Mouse (Mus musculus) hindbrain, embryonic 14.5 days (tissue): ENCODE data around the gene Lingo3. TPM values are rescaled to one million over a fixed set of nuclear protein-coding genes. Genes with fewer than 3 reads are reported as not detected.
A peak's percentile ranks its signal among the peaks of the same experiment; 100 is the strongest.
"Not testable (repeated sequence)": the region's sequence is repeated elsewhere in the genome, so short reads cannot be mapped to it uniquely, and the experiment has no call there.

ENCODE experiments used
- ATAC-seq: fragments of 200-750 bp; cut with Nextera tagmentation; 2 replicates; pipeline ENCODE4 v1.8.0; 2017; ENCODE audit warnings: moderate number of reproducible peaks, mild to moderate bottlenecking, moderate TSS enrichment, moderate library complexity; ENCODE audit not compliant: low FRiP score
- DNase-seq: peaks from one replicate; pipeline ENCODE4 v3.0.0-alpha.2; 2015; ENCODE audit warnings: low spot score
- H3K27ac ChIP-seq: fragments of 300-500 bp; sonication (generic); 2 replicates; pipeline ENCODE4 v1.5.1; 2014; ENCODE audit warnings: mild to moderate bottlenecking, moderate library complexity
- H3K27me3 ChIP-seq: fragments of 300-500 bp; sonication (generic); 2 replicates; pipeline ENCODE4 v1.6.1; 2014; ENCODE audit warnings: mild to moderate bottlenecking, low read length, mixed read lengths; ENCODE audit not compliant: control insufficient read depth, insufficient read depth
- H3K36me3 ChIP-seq: fragments of 300-500 bp; sonication (generic); replicated peaks from 2 replicates; pipeline ENCODE4 v1.6.1; 2014; ENCODE audit not compliant: control insufficient read depth, insufficient read depth
- H3K4me1 ChIP-seq: fragments of 300-500 bp; sonication (generic); replicated peaks from 2 replicates; pipeline ENCODE4 v1.6.1; 2014; ENCODE audit warnings: antibody characterized with exemption, low read length, mixed read lengths; ENCODE audit not compliant: control insufficient read depth, insufficient read depth
- H3K4me2 ChIP-seq: fragments of 300-500 bp; sonication (generic); replicated peaks from 2 replicates; pipeline ENCODE4 v1.6.1; 2014; ENCODE audit warnings: mild to moderate bottlenecking, moderate library complexity
- H3K4me3 ChIP-seq: fragments of 300-500 bp; sonication (generic); replicated peaks from 2 replicates; pipeline ENCODE4 v1.5.1; 2014; ENCODE audit warnings: mild to moderate bottlenecking, low read length
- H3K9ac ChIP-seq: fragments of 300-500 bp; sonication (generic); 2 replicates; pipeline ENCODE4 v1.6.1; 2014
- H3K9me3 ChIP-seq: fragments of 300-500 bp; sonication (generic); 2 replicates; pipeline ENCODE4 v1.6.1; 2016; ENCODE audit warnings: low read length; ENCODE audit not compliant: control insufficient read depth
- WGBS: fragments of 180-500 bp; shearing (Covaris S2); extraction: QIAGEN DNeasy Blood & Tissue Kit; methylation state at CpG from one replicate; pipeline ENCODE4 v1.1.7; 2014; 5-methylcytosine and 5-hydroxymethylcytosine counted together
- polyA plus RNA-seq: library from polyadenylated mRNA; unstranded; fragments of >200 nt; fragmentation: Nextera tagmentation; extraction: Ambion mirVana; gene quantifications from 2 replicates; pipeline ENCODE4 v1.2.1, GENCODE M21; 2014

Gene Lingo3
- polyA plus RNA-seq, 1 experiment from 2014 or later = 9.9 TPM

DNA sequence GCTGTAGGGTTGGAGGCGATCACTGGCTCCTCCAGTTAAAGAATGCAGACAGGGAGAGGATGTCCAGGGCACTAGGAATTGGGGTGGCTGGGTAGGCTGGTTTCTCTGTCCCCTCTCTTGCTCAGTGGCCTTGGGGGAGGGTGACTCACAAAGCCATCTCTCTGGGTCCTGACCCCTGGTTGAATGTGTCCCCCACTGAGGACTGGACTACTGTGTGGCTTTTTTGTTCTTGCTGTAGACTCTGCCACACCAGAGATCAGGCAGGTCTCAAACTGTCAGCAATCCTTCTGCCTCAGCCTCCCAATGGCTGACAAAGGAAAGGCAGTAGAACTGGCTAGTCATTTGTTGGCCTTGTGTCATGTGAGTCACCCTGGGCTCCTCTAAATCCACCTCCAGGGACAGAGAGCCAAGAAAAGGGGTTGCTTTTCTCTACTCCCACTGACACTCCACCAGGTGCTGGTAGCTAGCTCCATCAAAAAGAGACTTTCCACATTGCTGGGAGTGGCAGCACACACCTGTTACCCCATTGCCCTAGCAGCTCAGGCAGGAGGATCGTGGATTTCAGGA lies 5.4 kb downstream of the Lingo3 start:
- ATAC-seq = no peak
- WGBS = 71% methylated on average over 2 of the region's 2 CpGs

DNA sequence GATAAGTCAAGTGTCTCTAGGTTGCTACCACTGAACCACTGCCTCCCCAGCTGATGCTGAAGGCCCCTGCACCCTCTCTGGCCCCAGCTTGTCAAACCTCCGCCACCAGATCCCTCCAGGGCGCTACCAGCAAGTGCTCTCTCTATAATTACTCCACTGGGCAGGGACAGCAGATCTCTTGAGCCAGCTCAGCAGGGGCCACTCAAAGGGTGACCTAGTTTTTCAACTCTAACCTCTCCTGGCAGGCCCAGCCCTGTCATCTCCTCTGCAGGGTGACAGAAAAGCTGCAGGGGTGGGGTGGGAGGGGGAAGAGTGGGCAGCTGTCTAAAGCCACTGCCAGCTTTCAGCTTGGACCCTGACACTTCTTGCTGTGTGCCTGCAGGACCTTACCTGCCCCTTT lies 6.0 kb downstream of the Lingo3 start:
- H3K9me3 ChIP-seq = no peaks in the 10 kb centered on the region
- WGBS = 23% methylated on average over 2 of the region's 2 CpGs
- no peak overlapping the region for H3K27ac ChIP-seq
- DNase-seq (no peak), ATAC-seq (no peak)
- H3K9ac ChIP-seq = no peak overlapping the region
- H3K4me1 ChIP-seq = no peaks in the 10 kb centered on the region
- H3K4me3 ChIP-seq = no peak overlapping the region
- H3K4me2 ChIP-seq = no peak overlapping the region
- peaks cover 43% of the 10 kb centered on the region for H3K27me3 ChIP-seq
- H3K36me3 ChIP-seq = 0 out of 2 replicates have a peak, but pooled peaks cover 6% of the 10 kb centered on the region

More for the DNA sequence above, 5.4 kb downstream of the Lingo3 start:
- no peak for DNase-seq
- Histone ChIP-seq H3K4me2 (no peak overlapping the region), H3K4me3 (no peak overlapping the region), H3K9me3 (no peaks in the 10 kb centered on the region), H3K9ac (no peak overlapping the region), H3K4me1 (0 out of 2 replicates have a peak, but pooled peaks cover 2% of the 10 kb centered on the region), H3K27ac (no peak overlapping the region), H3K27me3 (peaks cover 44% of the 10 kb centered on the region), H3K36me3 (0 out of 2 replicates have a peak, but pooled peaks cover 6% of the 10 kb centered on the region)

- Histone ChIP-seq H3K4me1 (no peaks in the 10 kb centered on the region), H3K36me3 (0 out of 2 replicates have a peak, but pooled peaks cover 11% of the 10 kb centered on the region), H3K9ac (no peak overlapping the region), H3K27ac (no peak overlapping the region), H3K4me2 (no peak overlapping the region), H3K27me3 (peaks cover 36% of the 10 kb centered on the region), H3K9me3 (no peaks in the 10 kb centered on the region), H3K4me3 (no peak overlapping the region)
- 46% methylated on average over 7 of the region's 7 CpGs for WGBS
- no peak for DNase-seq
- no peak for ATAC-seq
Measured at GRCm38 (mm10) chr10:80836949-80837379, 6.9 kb downstream of the Lingo3 start.

- no peak for ATAC-seq
- Histone ChIP-seq H3K9ac (peak overlapping the region; percentile 16; the same call in 1 of the 2 replicates), H3K36me3 (peaks cover 17% of the 10 kb centered on the region; the same call in 1 of the 2 replicates), H3K27ac (no peak overlapping the region), H3K27me3 (peaks cover 36% of the 10 kb centered on the region), H3K4me2 (peak overlapping the region; percentile 19), H3K4me1 (no peaks in the 10 kb centered on the region), H3K9me3 (no peaks in the 10 kb centered on the region), H3K4me3 (peak overlapping the region; percentile 5; the same call in 1 of the 2 replicates)
- 38% methylated on average over 30 of the region's 30 CpGs for WGBS
- DNase-seq = no peak
Measured at GRCm38 (mm10) chr10:80835617-80836016, 8.2 kb downstream of the Lingo3 start.

DNA sequence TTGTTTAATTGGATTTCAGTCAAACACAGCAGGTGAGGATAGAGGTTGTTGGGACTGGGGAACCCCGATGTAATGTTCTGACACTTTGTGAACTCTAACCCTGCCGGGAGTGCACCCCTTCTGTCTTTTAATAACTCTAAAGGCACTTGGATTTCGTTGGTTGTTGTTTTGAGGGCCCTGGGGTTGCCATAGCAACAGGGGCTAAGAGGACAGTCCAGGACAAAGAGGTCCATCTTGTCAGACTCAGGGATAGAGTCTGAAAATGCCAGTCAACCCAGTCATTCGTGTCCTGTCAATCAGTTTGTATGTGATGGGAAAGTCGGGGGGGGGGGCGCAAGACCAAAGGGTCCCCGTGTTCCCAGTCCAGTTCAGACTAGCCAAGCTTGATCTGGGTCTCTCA lies 11.0 kb downstream of the Lingo3 start:
- Histone ChIP-seq H3K36me3 (peaks cover 33% of the 10 kb centered on the region), H3K27me3 (peaks cover 35% of the 10 kb centered on the region), H3K27ac (no peak overlapping the region), H3K4me1 (peaks cover 8% of the 10 kb centered on the region), H3K9ac (no peak overlapping the region), H3K4me3 (no peak overlapping the region), H3K4me2 (no peak overlapping the region), H3K9me3 (no peaks in the 10 kb centered on the region)
- WGBS = 38% methylated on average over 7 of the region's 7 CpGs
- DNase-seq (no peak), ATAC-seq (no peak)

GRCm38 (mm10) chr10:80831136-80831535 lies 12.7 kb downstream of the Lingo3 start:
- H3K27me3 ChIP-seq = peaks cover 31% of the 10 kb centered on the region
- H3K9me3 ChIP-seq = no peaks in the 10 kb centered on the region
- ATAC-seq = no peak
- no peak overlapping the region for H3K27ac ChIP-seq
- no peak overlapping the region for H3K9ac ChIP-seq
- H3K36me3 ChIP-seq = peaks cover 33% of the 10 kb centered on the region
- WGBS = 3% methylated on average over 9 of the region's 9 CpGs
- DNase-seq = no peak
- peaks cover 12% of the 10 kb centered on the region for H3K4me1 ChIP-seq
- H3K4me2 ChIP-seq = no peak overlapping the region
- no peak overlapping the region for H3K4me3 ChIP-seq

- ATAC-seq = no peak
- Histone ChIP-seq H3K4me3 (no peak overlapping the region), H3K9ac (no peak overlapping the region)
Measured at GRCm38 (mm10) chr10:80829359-80830278, 14.2 kb downstream of the Lingo3 start.

GRCm38 (mm10) chr10:80828587-80828986 lies 15.3 kb downstream of the Lingo3 start:
- peaks cover 27% of the 10 kb centered on the region for H3K36me3 ChIP-seq
- not testable (repeated sequence) for H3K27me3 ChIP-seq, DNase-seq, ATAC-seq, H3K27ac ChIP-seq, H3K4me3 ChIP-seq, H3K9me3 ChIP-seq
- H3K9ac ChIP-seq = 0 out of 2 replicates have a peak overlapping the region, but pooled peaks have one; percentile 96
- WGBS = 86% methylated on average over 7 of the region's 9 CpGs
- H3K4me2 ChIP-seq = peak overlapping the region; percentile 91
- H3K4me1 ChIP-seq = peaks cover 12% of the 10 kb centered on the region

More at GRCm38 (mm10) chr10:80829359-80830278, 14.2 kb downstream of the Lingo3 start:
- Histone ChIP-seq H3K4me2 (no peak overlapping the region), H3K36me3 (peaks cover 27% of the 10 kb centered on the region), H3K9me3 (no peaks in the 10 kb centered on the region), H3K27me3 (peaks cover 16% of the 10 kb centered on the region), H3K27ac (no peak overlapping the region), H3K4me1 (peaks cover 12% of the 10 kb centered on the region)
- no peak for DNase-seq
- 74% methylated on average over 1 of the region's 1 CpGs for WGBS

DNA sequence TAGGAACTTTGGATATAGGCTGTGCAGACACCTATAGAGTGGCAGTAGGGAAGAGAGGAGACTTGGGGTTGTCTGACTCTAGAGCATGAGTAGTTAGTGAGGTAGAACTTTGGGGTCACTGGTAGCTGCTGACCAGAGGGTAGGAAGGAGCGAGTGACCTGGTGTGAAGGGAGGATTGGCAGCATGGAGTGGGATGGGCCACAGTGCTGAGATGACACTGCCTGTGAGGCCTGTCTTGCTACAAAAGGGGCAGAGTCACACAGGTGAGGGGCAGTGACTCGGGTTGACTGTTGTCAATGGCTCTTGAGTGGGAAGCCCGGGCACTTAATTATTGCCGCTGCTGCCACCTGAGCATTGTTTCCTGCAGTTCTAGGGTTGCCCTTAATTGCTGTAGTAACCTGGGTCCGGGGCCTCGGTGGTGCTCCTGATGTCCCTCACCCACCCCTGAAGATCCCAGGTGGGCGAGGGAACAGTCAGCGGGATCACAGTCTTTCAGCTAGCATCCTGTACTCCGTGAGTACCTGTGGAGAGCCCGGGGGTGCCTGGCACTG lies 15.9 kb downstream of the Lingo3 start:
- Histone ChIP-seq H3K9me3 (no peaks in the 10 kb centered on the region), H3K4me2 (peak overlapping the region; percentile 91), H3K27me3 (no peaks in the 10 kb centered on the region), H3K4me3 (peak overlapping the region; percentile 73), H3K4me1 (peaks cover 12% of the 10 kb centered on the region), H3K27ac (no peak overlapping the region), H3K9ac (peak overlapping the region; percentile 96), H3K36me3 (peaks cover 27% of the 10 kb centered on the region)
- ATAC-seq (no peak), DNase-seq (no peak)
- 83% methylated on average over 10 of the region's 10 CpGs for WGBS
